ENCODE assay signal across 9 mouse cellular contexts in the genomic region with DNA sequence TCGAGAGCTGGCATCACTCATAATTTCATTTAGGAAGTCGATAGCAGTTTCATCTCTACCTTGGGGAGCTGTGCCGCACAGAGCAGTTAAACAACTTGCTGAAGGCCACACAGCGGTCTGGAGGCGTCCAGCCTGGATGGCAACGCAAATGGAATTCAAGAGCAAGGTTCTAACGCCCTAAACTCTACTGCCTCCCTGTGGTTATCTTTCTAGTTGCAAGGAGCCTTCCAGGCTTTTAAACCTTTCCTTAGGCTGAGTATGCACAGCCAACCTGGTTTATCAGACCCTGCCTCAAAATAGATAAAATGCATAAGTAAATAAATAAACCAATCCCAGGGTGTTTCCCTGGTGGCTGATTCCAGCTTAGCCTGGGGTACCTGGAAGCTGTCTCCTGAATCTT. TPM values are rescaled to one million over a fixed set of nuclear protein-coding genes. Genes with fewer than 3 reads are reported as not detected.
A peak's percentile ranks its signal among the peaks of the same experiment; 100 is the strongest.
DNase-seq lines count a peak whose midpoint lies in the region; TF ChIP-seq lines count a peak whose summit lies in the region.
"Had no signal": no experiment of that assay in that cellular context is flagged by ENCODE, and none has a peak within 500 bp of the region (broad histone marks: within the 10 kb centered on the region; RNA-seq: fewer than 3 reads in every experiment).

No protein-coding gene starts in this region.

- DNase-seq in spleen, adult 2 months (ENCODE audit: low read depth in 1 of 2, low spot score in 2 of 2) = peak in 1 of 2 experiments; percentile 22
- no peak for DNase-seq in spleen, adult 12 weeks (ENCODE audit: low spot score)
- peak; percentile 53 for DNase-seq in T-cell, adult 2 months (ENCODE audit: low spot score)
- peak; percentile 82 for DNase-seq in embryo, embryonic 10 days (ENCODE audit: low spot score)
- DNase-seq in heart, postnatal 36 days = peak; percentile 66 to 71
- DNase-seq in layer of hippocampus, postnatal 10 days (ENCODE audit: low spot score in 2 of 2) = peak; percentile 48 to 66
- DNase-seq in mesoderm, embryonic 11.5 days (ENCODE audit: low read depth, low spot score) = peak; percentile 78
- DNase-seq in thymus, postnatal 25 days = peak; percentile 43

- intact Hi-C loops in heart, postnatal 36 days (cut with DNase I) = loop anchor here (1.0 to 2.0 kb wide), 2 partner anchors 59 to 130 kb away; no protein-coding TSS in a partner anchor

- no peaks in the 10 kb centered on the region for H3K27me3 ChIP-seq in spleen, adult 2 months (ENCODE audit: control insufficient read depth, insufficient read depth, low read length)
- H3K27me3 ChIP-seq: heart, embryonic 15.5 days had no signal

- no peak for TF ChIP-seq POLR2A in spleen, adult 2 months (IDR thresholded peaks at IDR 0.05; ENCODE audit: low read depth, low read length)

- H3K4me1 ChIP-seq in spleen, adult 2 months (ENCODE audit: control insufficient read depth, insufficient read depth, insufficient read length) = 0 out of 2 replicates have a peak, but pooled peaks cover 2% of the 10 kb centered on the region

- TF ChIP-seq CTCF in spleen, adult 2 months (IDR thresholded peaks at IDR 0.05; ENCODE audit: extremely low read depth, insufficient read depth, insufficient read length, insufficient replicate concordance) = peak; percentile 38; the same call in 1 of the 2 replicates

- WGBS in spleen, adult 2 months = 37% methylated on average over 7 of the region's 7 CpGs

- no peak overlapping the region for H3K27ac ChIP-seq in spleen, adult 2 months (ENCODE audit: insufficient read depth, low read length)
- H3K27ac ChIP-seq: heart, embryonic 15.5 days had no signal

- H3K4me3 ChIP-seq in spleen, adult 2 months (ENCODE audit: extremely low read depth, insufficient read depth, insufficient read length) = no peak overlapping the region
- H3K4me3 ChIP-seq: heart, embryonic 15.5 days had no signal

- no peaks in the 10 kb centered on the region for H3K36me3 ChIP-seq in spleen, adult 2 months (ENCODE audit: control insufficient read depth, insufficient read depth, low read length)
- H3K36me3 ChIP-seq: heart, embryonic 15.5 days had no signal

RNA-seq across cellular contexts. Expression of gene Kpna2, which starts 18.9 kb away (rescaled TPM):
- 16.0 and 16.1 TPM in 2 replicates for polyA plus RNA-seq in spleen, adult 2 months (2012; rRNA removed)
- total RNA-seq in heart, postnatal 36 days (2021) = 10 to 100 TPM; 60.8 to 67.1 TPM
- total RNA-seq in layer of hippocampus, postnatal 10 days (2021) = 10 to 100 TPM; 47.2 to 47.7 TPM

RNA-seq across cellular contexts. Expression of gene 1810010H24Rik, which starts 45.0 kb away (rescaled TPM):
- polyA plus RNA-seq in spleen, adult 2 months (2012; rRNA removed) = 0.91 and 1.8 TPM in 2 replicates
- 1 to 10 TPM; 2.0 to 2.3 TPM for total RNA-seq in heart, postnatal 36 days (2021)
- 1 to 10 TPM; 3.0 to 3.9 TPM for total RNA-seq in layer of hippocampus, postnatal 10 days (2021)

RNA-seq across cellular contexts. Expression of gene Smurf2, which starts 59.9 kb away (rescaled TPM):
- 4.9 TPM in 2 replicates for polyA plus RNA-seq in spleen, adult 2 months (2012; rRNA removed)
- total RNA-seq in heart, postnatal 36 days (2021) = 10 to 100 TPM; 35.9 to 38.9 TPM
- 10 to 100 TPM; 29.5 to 31.1 TPM for total RNA-seq in layer of hippocampus, postnatal 10 days (2021)
